Mouse (Mus musculus): ENCODE data around the gene Kyat1.
"Not testable (repeated sequence)": the region's sequence is repeated elsewhere in the genome, so short reads cannot be mapped to it uniquely, and the experiment has no call there.

Gene Kyat1

DNA sequence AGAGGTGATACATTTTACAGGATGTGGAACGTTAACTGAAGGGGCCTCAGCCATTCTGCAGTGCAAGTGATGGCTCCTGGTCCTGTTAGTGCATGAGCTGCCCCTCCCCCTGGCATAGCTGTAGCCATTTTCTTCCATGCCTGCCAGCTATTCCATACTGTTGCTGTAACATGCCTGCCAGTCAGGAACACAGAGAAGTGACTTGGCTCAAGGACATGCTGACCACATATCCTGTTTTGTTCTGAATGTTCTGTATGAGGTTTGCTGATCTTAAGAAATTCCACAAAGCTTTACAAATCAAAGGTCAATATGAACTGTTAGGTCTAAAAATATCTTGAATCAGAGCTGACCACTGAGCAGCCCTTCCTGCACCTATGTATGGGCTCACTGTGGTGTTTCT, 7.3 kb upstream of the Kyat1 start:
- no peak for DNase-seq

DNA sequence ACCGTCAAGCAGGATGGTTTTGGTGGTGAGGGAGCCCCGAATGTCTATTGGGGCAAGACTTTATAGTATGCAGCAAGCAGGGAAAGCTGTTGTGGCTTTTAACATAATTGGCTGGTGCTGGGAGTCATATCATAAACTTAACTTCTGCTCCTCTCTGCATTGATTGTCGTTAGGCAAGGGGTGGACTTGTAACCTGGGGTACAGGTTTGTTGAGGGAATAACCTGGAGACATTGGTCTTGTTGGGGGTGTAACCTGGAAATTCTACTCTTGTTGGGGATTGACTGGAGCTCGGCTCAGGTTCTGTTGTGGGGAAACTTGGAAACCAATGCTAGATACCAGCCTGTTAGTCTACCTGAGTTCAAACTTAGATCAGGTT, 6.5 kb upstream of the Kyat1 start:
- DNase-seq = no peak

DNA sequence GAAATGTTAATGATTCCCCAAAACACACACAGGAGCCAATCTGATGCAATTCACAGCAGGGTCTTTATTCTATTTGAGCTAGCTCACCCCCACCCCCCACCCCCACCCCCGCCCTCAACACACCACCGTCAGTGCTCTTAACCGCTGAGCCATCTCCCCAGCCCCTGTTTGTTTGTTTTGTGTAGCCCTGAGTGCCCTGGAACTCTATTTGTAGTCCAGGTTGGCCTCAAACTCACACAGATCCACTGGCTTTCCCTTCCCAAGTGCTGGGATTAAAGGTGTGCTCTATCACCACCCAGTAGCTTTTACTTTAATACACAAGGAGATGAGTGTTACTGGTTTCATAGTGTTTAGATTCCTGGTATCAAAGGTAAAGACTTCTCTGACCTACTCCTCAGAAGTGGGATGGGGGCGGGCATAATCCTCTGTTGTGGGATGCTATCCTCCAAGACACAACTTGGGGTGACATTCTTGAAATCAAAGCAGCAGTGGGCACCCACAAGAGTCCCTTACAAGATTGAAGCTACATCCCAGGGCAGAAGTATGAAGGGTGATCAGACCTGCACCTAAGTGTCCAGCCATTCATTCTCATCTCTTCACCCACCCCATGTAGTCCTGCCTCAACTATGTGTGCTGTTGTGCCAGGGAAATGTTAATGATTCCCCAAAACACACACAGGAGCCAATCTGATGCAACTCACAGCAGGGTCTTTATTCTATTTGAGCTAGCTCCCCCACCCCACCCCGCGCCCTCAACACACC, 5.9 kb upstream of the Kyat1 start:
- DNase-seq = no peak

DNA sequence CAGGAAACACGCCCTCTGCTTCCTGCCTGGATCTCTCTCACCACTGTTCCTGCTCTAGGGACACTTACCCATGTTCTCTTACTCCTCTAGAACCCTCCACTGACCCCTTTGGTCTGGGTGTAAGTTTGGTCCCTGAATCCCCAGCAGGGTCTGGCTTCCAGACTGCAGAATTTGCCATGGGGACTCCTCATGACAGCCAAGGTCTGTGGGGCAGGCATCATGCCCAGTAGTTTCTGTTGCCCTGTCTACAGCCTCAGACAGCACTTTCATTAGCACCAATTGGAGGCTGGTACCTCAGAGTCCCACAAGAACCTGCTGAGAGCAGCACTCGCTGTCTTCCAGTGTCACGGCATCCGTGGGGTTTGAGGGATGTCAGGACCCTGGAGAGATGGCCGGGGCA, 2.2 kb upstream of the Kyat1 start:
- no peak for DNase-seq

DNA sequence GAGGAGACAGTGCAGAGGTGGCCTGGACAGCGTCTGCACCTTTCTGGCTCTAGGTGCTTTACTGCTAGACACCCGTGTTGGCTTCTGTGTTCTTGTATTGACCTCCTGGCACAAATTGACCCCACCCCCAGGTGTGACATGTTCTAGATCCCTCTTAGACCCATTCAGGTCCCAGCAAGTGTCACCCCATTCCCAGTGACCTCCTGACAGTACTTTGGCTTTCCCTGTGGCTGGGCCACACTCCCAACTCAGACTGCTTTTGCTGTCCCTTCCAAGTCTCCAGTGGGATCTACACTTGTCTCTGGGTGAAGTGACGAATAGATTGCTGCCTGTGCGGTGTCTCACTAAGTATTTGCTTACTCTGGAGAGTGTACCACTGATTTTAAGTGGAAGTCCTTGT, 1.8 kb upstream of the Kyat1 start:
- DNase-seq = no peak

DNA sequence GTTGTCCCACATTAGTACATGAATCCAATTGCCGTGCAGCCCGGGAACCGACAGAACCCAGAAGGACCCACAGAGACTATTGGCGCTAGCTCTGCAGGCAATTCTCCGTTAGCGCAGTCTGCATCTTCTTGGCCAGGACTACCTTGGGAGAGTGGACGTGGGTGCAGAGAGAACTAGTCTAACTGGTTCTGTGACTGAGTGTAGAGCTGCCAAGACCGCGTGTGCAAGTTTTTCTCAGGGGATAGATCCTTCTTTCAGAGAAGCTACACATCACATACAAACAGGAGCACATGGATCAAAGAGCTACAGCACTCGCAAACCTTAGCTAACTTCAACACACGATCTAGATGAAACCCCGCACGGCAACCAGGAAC, 405 bp downstream of the Kyat1 start:
- peak; percentile 22 for DNase-seq

DNA sequence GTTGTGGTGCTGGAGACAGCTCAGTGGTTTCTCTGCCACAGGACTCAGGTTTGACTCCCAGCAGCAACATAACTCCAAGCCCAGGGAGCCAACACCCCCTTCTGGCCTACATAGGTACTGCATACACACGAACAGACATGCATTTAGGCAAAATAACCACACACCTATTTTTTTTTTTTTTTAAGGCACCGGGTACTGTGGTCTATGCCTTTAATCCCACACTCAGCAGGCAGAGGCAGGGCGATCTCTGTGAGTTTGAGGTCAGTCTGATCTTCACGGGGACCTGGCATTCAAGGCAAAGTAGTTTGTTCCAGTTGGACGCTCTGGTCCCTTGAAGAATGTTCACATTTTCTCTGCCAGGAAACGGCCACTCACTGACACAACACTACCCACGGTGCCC, 2.2 kb downstream of the Kyat1 start:
- DNase-seq = no peak

DNA sequence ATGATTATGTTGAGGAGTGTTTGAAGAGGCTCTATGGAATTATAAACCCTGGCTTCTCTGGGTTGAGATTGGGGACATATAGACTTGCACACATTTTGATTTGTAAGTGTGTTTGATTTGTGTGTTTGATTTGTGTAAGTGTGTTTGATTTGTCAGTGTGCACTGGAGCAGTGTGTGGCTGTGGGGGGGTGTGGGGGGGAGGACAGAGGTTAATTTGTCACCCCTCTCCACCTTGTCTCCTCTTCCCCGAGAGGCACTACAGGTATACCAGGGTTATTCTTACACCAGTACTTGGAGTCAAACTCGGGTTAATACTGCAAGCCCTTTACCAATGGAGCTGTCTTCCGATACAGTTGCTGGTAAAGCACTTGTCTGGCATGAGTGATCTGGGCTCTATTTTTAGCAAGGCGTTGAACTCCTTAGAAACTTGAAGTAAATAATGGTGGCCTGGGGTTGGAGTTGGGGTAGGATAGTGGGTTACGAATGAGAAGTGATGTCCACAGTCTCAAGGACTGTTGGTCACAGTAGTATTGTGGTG, 5.2 kb downstream of the Kyat1 start:
- DNase-seq = no peak

DNA sequence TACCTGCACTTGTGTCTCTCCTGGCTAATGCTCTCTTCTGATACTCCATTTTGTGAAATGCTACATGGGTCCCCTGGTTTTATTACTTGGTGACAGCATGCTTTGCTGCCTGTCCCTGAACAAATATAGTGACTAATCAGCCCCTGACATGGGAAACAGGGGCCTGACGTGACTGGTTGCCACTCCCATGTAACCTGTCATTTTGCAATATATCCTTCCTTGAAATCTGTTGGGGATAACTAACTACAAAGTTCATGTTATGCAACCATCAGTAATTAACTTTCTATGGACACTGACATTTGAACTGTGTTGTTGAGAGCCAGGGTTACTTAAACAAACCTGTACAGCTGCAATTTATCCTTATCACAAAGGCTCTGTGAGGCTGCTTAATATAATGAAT, 5.7 kb downstream of the Kyat1 start:
- DNase-seq = no peak

DNA sequence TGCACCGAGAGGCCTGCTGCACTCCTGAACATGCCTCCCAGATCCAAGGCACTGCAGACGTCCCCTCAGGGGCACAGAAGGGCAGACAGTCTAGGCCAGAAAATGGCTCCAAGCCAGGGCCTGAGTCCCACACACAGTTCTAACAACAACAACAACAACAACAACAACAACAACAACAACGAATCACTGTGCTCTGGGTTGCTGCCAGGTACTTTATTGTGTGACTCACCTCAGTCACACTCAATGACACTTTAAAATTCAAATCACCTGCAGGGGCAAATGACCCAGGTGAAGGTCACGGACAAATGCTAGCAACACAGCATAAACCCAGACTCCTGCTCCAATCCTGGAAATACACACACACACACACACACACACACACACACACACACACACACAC, 7.6 kb downstream of the Kyat1 start:
- no peak for DNase-seq

DNA sequence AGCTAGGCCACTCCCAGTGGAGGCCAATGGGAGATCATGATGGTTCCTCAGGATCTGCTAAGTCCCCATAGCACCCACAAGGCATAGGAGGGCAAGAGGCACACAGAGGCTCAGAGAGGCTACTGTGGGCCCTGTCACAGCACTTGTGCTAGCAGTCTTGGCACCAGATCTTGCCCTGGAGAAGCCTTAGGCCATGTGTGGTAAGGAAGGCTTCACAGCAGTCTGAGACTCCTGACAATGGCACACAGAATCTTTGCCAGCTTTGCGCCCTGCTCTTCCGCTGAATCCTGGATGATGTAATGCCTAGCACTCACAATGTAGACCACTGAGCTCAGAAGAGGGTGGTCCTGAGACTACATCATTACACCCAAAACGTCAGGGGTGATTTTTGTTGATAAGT, 11.0 kb downstream of the Kyat1 start:
- DNase-seq = no peak

DNA sequence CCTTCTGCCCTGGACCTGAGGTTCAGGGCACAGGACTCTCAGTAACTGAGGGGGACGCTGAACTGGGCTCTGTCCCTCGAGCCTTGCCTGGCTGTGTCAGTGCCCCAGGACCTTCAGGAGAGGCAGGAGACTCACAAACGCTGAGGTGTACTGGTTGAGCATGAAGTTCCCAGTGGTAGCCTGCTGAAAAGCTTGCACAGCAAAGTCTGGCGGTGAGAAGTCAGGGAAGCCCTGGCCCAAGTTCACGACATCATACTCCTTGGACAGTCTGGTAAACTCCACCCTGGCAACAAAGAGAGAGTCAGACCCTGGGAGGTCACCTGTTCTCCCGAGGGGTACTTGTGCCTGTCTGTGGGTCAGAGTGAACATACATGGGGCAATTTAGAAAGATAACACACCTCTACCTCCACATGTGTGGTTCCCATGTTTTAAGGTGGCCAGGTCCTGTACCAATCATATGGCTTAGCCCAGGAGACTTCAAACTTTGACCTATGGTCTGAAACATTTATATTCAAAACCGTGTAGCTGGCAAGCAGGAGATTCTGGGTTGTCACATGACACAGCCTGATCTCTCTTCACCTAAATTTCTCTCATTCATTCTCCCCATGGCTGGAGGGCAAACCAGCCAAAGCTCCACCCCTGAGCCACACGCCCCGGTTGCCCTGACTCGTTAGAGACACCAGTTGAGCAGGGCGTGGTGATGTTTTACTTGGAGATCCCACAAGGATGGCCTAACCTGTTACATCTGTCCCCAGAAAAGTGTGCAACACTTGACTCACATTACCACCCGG, 13.7 kb downstream of the Kyat1 start:
- DNase-seq = no peak

DNA sequence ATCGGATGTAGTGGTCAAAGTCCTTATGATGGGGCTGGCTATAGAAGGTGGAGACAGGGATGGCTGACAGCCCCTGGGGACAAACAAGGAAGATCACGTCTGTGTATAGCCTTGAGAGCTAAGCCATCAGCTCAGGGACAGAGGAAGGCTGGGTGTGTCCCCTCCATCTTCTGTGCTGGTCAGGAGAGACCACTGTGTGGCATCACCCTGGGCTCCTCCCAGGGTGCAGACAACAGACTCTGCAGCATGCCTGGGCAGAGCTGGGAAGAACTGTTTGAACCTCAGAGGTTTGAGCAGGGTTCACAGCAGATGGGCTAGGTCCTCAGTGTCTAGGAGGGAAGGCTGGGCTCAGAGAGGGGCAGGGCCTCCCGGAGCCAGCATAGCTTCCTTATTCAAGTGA, 20.0 kb downstream of the Kyat1 start:
- no peak for DNase-seq

DNA sequence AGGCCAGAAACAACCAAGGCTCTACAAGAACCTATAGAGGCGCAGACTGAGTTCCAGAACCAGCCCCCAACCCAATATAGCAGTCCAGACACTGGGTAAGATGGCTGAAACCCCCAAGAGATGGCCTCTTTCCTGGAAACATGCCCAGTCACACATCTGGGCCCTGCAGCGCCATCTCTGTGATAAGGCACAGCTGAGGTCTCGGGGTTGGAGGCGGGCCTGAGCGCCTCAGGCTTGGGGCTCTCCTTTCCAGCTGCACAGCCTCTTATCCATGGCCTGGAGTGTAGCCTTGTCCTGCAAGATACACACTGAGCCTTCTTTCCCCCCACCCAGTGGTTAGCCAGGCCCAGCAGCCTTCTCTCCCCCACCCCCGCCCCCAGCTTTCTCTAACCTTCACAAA, 20.4 kb downstream of the Kyat1 start:
- no peak for DNase-seq

DNA sequence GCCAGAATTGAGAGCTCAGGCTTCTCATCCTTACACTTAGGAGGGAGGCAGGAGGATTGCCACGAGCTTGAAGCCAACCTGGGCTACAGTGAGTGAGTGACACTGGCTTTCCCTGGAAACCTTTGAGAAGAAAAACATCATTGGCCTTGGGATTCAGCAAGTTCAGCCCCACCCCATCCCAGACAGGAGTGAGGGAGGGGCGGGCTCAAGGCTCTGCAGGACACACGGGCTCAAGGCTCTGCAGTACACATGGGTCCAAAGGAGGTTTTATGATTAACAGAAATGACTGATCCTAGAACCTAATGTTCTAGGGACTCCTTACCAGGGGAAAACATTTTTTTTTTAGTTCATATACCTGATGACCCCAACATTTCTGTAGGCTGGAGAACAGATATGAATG, 21.9 kb downstream of the Kyat1 start:
- no peak for DNase-seq

DNA sequence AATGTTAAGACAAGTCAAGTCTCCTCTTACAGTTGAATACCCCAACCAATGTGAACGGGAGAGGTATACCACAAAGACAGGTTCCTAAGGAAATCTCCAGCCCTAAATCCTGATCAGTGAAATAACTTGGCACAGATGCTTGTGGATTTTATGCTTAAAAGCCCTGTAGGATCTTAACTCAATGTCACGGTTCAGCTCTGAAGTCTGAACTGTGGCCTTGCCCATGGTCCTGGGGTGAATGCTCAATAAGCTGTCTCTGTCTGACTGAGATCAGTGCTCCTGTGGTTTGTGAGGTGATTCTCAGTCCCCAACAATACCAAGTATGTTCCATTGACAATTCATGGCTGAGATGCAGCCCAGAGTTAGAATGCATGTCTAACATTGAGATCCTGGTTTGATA, 23.2 kb downstream of the Kyat1 start:
- no peak for DNase-seq

DNA sequence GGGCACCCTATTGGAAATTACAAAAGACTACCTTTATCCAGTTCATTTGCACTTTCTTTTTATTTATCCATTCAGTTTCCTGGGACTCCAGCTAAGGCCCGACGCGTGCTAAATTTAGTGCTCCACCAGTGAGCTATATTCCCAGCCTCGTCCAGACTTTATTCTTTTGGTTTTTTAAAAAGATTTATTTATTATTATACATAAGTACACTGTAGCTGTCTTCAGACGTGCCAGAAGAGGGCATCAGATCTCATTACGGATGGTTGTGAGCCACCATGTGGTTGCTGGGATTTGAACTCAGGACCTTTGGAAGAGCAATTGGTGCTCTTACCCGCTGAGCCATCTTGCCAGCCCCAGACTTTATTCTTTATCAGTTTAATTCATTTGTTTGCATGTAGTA, 26.9 kb downstream of the Kyat1 start:
- not testable (repeated sequence) for DNase-seq

DNA sequence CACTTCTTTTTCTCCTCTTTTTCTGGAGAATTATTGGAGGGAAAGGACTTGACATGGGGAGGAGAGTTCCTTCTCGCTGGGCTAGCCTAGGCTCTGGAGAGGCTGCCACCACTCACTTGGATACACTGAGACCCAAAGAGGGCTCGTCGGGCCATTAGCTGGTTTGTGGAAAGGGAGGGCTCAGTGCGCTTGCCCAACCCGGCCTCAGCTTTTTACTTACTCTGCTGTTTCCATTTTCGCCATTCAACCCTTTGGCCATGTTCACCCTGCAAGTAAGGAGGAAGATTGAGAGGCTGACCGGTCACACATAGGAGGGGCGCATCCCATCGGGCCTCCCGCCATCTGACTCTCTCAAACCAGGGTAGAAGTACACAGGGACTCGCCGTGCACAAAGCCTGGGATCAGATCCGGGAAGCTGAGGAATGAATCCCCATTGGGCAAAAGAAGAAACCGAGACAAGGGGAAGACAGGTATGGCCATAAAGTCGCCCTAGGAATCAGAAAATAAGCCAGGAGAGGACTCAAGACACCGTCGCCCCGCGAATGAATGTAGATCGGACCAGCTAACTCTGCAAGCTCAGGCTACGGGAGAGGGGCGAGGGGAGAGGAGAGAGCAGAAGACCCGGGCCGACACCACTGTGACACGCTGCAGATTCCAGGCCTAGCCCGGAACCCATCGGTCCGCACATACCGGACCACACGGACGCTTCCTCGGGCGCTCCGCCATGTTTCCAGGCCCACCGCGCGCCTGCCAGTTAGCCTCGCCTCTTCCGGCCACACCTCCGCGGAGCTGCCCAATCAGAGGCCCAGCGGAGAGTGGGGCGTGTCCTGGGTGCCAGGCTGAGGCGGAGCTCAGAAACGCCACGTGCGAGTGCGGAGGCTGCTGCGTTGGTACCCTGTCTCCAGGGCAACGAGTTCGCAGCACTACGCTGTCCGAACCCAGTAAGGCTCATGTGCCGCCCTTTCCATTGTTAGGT, 27.7 kb downstream of the Kyat1 start, which contains the start of gene Spout1:
Spout1 (minus strand) TSS at position 760 of the 976 bp plus-strand sequence.
- peak; percentile 94 for DNase-seq

DNA sequence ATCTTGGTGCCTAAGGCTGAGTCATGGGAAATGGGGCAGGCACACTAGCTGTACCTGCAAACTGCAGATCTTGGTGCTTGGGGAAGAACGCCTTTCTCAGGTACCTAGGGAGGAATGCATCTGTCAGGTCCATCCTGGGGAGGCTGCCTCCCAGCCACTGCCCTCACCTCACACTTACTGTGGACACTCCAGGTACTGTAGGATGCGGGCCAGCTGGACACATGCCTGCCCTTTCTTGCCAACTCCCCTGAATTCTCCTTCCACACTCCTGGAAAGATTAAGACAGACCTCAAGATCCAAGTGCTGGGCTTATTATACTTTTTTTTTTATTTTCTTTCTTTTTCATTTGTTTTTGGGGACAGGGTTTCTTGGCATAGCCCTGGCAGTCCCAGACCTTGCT, 29.1 kb downstream of the Kyat1 start:
- no peak for DNase-seq

DNA sequence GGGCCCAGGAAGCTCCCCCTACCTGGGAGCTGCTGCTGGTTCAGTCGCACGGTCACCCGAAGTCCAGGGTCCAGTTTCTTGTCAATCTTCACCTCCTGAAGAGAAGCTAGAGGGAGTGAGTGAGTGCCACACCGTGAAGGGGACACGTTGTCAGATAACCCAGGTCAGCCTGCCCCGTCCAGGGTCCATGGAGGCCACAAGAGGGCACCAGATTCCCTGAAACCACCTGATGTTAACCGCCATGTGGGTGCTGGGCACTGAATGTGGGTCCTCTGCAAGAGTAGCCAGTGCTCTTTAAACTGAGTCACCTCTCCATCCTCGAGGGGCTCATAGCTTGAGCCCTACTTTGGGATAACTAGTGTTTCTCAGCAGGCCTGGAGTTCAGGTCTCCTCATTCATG, 29.8 kb downstream of the Kyat1 start:
- no peak for DNase-seq

DNA sequence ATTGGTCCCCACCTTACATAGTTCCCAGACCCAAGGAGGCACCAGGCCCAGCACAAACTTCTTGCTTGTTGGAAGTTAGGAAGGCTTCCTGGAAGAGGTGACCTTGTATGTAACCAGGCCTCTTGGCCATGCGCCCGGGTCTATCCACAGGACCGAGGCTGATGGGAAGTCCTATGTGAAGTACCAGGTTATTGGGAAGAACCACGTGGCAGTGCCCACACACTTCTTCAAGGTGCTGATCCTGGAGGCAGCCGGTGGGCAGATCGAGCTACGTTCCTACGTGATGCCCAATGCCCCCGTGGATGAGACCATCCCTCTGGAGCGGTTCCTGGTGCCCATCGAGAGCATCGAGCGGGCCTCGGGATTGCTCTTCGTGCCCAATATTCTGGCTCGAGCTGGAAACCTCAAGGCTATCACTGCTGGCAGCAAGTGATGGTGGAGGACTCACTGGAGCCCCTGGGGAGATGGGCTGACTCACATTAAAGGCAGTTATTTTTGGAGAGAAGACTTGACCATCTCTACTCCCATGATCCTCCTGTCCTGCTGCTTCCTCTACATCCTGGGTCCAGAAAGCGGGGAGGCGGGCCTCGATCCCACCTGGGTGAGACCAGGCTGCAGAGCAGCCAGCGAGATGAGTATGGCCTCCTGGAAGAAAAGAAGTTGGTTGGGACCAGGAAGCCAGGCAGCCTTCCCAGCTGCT, 32.0 kb downstream of the Kyat1 start:
- DNase-seq = no peak

DNA sequence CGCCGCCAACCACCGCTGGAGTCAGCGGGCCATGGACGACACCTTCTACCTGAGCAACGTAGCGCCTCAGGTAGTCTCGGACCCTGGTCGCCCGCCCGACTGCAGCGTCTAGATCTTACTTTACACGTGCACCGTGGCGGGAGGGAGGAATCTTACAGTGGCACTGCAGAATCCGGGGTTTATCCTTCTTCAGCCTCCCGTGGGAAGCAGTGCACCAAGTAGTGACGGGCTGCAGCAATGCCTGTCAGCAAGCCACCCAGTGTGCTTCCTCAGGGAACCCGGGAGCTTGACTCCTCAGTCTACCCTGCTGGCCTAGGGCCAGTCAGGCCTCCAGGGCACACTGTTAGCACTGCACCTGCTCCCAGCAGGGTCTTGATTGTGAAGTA, 33.7 kb downstream of the Kyat1 start:
- DNase-seq = no peak
